Mouse (Mus musculus): ENCODE measurements around the gene Gphn. TPM values are rescaled to one million over a fixed set of nuclear protein-coding genes. Genes with fewer than 3 reads are reported as not detected.

Gphn gene
- total and polyA plus RNA-seq, 3 experiments, result 13.9 to 22.4 (median 18.2) TPM

DNA sequence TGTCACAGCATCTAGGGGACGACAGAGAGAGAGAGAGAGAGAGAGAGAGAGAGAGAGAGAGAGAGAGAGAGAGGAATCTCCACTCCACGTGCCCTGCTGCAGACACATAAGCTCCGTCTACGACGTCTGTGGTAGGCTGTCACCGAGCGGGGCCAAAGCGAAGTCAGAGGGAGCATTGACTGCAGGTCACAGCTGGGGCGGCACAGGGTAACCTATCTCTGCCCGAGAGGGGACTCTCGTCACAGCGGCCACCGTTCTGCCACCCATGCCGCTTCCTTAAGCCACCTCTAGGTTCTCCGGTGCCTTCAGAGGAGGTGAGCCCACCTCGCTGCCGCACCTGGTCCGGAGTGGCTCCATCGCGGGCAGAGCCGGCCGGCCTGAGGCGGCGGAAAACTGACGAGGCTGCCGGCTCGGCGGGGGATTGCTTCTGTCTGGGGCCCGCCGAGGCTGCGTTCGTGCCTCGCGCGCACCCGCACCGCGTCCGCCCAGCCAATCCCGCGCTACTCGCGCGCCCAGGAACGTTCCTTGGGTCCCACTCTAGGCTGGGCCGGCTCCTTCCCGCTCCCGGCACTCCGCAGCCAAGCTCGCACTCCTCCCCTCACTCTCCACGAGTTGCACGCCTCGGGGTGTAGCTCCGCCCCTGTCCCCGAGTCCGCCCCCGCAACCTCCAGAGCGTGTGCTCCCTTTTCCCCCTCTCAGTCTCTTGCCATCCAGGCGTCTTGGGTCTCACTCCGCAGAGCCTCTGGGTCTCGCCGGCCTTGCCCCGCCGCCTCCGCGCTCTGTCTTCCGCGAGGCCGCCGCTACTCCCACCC is at the start of gene Gphn (continued):
- TF ChIP-seq JUND (conservative IDR thresholded peaks at IDR 0.05; ENCODE audit: low read depth, low read length), result 0 out of 2 replicates have a peak, but pooled peaks have one; percentile 14

DNA sequence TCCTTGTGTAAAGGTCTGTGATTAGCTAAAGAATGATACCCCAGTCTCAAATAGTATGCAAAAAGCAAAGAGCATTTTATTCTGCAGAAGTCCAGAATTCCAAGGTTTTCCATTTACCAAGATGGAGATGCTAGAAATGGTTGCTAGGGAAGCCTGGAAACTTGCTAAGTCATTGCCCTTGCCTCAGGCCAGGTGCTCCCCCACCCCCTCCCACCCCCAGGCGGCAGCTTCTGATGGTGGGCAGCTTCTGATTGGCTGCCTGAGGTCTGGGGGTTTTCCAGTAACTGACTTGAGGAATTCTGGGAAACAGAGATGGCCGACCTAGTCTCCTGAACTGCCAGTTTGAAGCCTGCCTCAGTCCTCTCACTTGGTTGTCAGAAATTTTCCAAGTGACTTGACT is 44.7 kb upstream of the Gphn start:
- H3K4me1 ChIP-seq (ENCODE audit: control insufficient read depth in 1 of 2, insufficient read depth in 2 of 2), result no peaks in the 10 kb centered on the region; a peak in 1 of 4 replicates
- no peak overlapping the region for H3K4me2 ChIP-seq (ENCODE audit: insufficient read depth, low read depth, poor library complexity, severe bottlenecking)
- in situ Hi-C loops (cut with MboI; ENCODE audit: low pct_ligation_motif_present, low pct_unique_long_range_greater_than_20kb, low sequenced_read_pairs) (loop anchor here (25.0 kb wide), 1 partner anchor 931 kb away; no protein-coding TSS in a partner anchor), dilution Hi-C loops (cut with MboI; ENCODE audit: extremely low pct_ligation_motif_present, extremely low pct_unique_long_range_greater_than_20kb, low sequenced_read_pairs) (no loop called here)
- no peaks in the 10 kb centered on the region for H3K27me3 ChIP-seq (replicated peaks)
- H3K4me3 ChIP-seq (replicated peaks in 1 of 3; ENCODE audit: low read depth in 2 of 3, low read length in 2 of 3, poor library complexity in 1 of 3), result no peak overlapping the region
- no peaks in the 10 kb centered on the region for H3K36me3 ChIP-seq (replicated peaks in 1 of 2; ENCODE audit: control insufficient read depth in 1 of 2, insufficient read depth in 1 of 2, low read length in 1 of 2)
- no peak overlapping the region for H3K9ac ChIP-seq (ENCODE audit: insufficient read depth, low read depth)
- H3K79me2 ChIP-seq (replicated peaks; ENCODE audit: control insufficient read depth, extremely low read depth, insufficient read depth, poor library complexity, severe bottlenecking), result no peaks in the 10 kb centered on the region
- peak; percentile 22 for DNase-seq (ENCODE audit: extremely low read depth)
- no peaks in the 10 kb centered on the region for H3K9me3 ChIP-seq (replicated peaks; ENCODE audit: low read length)
- no peak overlapping the region for H3K27ac ChIP-seq (ENCODE audit: insufficient read depth, low read depth)
- TF ChIP-seq USF2 (conservative IDR thresholded peaks at IDR 0.05; ENCODE audit: low read depth, low read length) (no peak), RCOR1 (conservative IDR thresholded peaks at IDR 0.05; ENCODE audit: low read depth, low read length) (no peak), EP300 (IDR thresholded peaks at IDR 0.05; ENCODE audit: low read length) (no peak), TBP (conservative IDR thresholded peaks at IDR 0.05; ENCODE audit: low read depth, low read length) (no peak), SMC3 (IDR thresholded peaks at IDR 0.05; ENCODE audit: low read depth, low read length) (no peak), MEF2A (IDR thresholded peaks at IDR 0.05; ENCODE audit: borderline replicate concordance, low read depth, low read length) (no peak), NELFE (IDR thresholded peaks at IDR 0.05; ENCODE audit: low read depth, low read length) (no peak), IRF4 (IDR thresholded peaks at IDR 0.05; ENCODE audit: low read depth, low read length) (no peak), ELF1 (IDR thresholded peaks at IDR 0.05; ENCODE audit: low read depth, low read length) (no peak), CHD1 (IDR thresholded peaks at IDR 0.05; ENCODE audit: low read depth, low read length) (no peak), GABPA (IDR thresholded peaks at IDR 0.05; ENCODE audit: insufficient replicate concordance, low read depth, low read length) (no peak), HCFC1 (IDR thresholded peaks at IDR 0.05; ENCODE audit: low read depth, low read length) (no peak), MAFK (IDR thresholded peaks at IDR 0.05; ENCODE audit: insufficient replicate concordance, low read length) (no peak), JUN (IDR thresholded peaks at IDR 0.05; ENCODE audit: insufficient read depth, low read depth, low read length) (no peak), TCF12 (IDR thresholded peaks at IDR 0.05; ENCODE audit: low read depth, low read length) (no peak), ZKSCAN1 (IDR thresholded peaks at IDR 0.05; ENCODE audit: borderline replicate concordance, low read depth, low read length) (no peak), USF1 (IDR thresholded peaks at IDR 0.05; ENCODE audit: low read depth, low read length) (no peak)
